Mouse (Mus musculus) liver, embryonic 14.5 days (tissue): ENCODE results near the gene Ryr1. TPM values are rescaled to one million over a fixed set of nuclear protein-coding genes. Genes with fewer than 3 reads are reported as not detected.
"Not testable (repeated sequence)": the region's sequence is repeated elsewhere in the genome, so short reads cannot be mapped to it uniquely, and the experiment has no call there.

Source experiments
- ATAC-seq: fragments of 200-750 bp; cut with Nextera tagmentation; 2 replicates; pipeline ENCODE4 v1.8.0; 2017; ENCODE audit warnings: moderate number of reproducible peaks, mild to moderate bottlenecking, moderate library complexity; ENCODE audit not compliant: insufficient read depth
- DNase-seq, 3 experiments: peaks; one replicate each; pipeline ENCODE4 v3.0.0-alpha.2; 2012 to 2013; ENCODE audit warnings: low read depth in 3 of 3, low spot score in 3 of 3
- H3K27ac ChIP-seq: fragments of 300-500 bp; sonication (generic); 2 replicates; pipeline ENCODE4 v1.5.1; 2014; ENCODE audit warnings: moderate library complexity, mild to moderate bottlenecking, control low read depth, inconsistent platforms
- H3K27me3 ChIP-seq: fragments of 300-500 bp; sonication (generic); 2 replicates; pipeline ENCODE4 v1.6.1; 2014; ENCODE audit warnings: mild to moderate bottlenecking, low read length, moderate library complexity; ENCODE audit not compliant: control insufficient read depth, insufficient read depth
- H3K36me3 ChIP-seq: fragments of 300-500 bp; sonication (generic); replicated peaks from 2 replicates; pipeline ENCODE4 v1.6.1; 2014; ENCODE audit warnings: low read depth; ENCODE audit not compliant: control insufficient read depth, insufficient read depth
- H3K4me1 ChIP-seq, 2 experiments: fragments of 200-500 bp in 1 of 2; fragments of 300-500 bp in 1 of 2; sonication (generic) in 1 of 2; replicated peaks; 2 replicates each; pipeline ENCODE4 v1.6.1; 2012 to 2014; ENCODE audit warnings: antibody characterized with exemption in 1 of 2, inconsistent platforms in 1 of 2, low read length in 1 of 2; ENCODE audit not compliant: control insufficient read depth in 2 of 2, insufficient read depth in 2 of 2
- H3K4me2 ChIP-seq: fragments of 300-500 bp; sonication (generic); 2 replicates; pipeline ENCODE4 v1.6.1; 2014; ENCODE audit warnings: low read depth, mild to moderate bottlenecking, control low read depth, moderate library complexity
- H3K4me3 ChIP-seq, 2 experiments: fragments of 200-500 bp in 1 of 2; fragments of 300-500 bp in 1 of 2; sonication (generic) in 1 of 2; 2 replicates each; pipeline ENCODE4 v1.5.1; 2012 to 2014; ENCODE audit warnings: low read depth in 2 of 2, low read length in 2 of 2, mild to moderate bottlenecking in 2 of 2, control low read depth in 1 of 2, inconsistent platforms in 1 of 2, moderate library complexity in 1 of 2; ENCODE audit not compliant: insufficient read depth in 1 of 2
- H3K9ac ChIP-seq: fragments of 300-500 bp; sonication (generic); replicated peaks from 2 replicates; pipeline ENCODE4 v1.6.1; 2014; ENCODE audit warnings: mild to moderate bottlenecking, control low read depth, moderate library complexity
- H3K9me3 ChIP-seq: fragments of 300-500 bp; sonication (generic); 2 replicates; pipeline ENCODE4 v1.6.1; 2016; ENCODE audit warnings: low read length, mixed read lengths; ENCODE audit not compliant: control insufficient read depth
- CTCF ChIP-seq: IDR thresholded peaks from 2 replicates; pipeline ENCODE4 v1.5.1; 2016; ENCODE audit warnings: antibody characterized with exemption, low read depth, control low read depth
- EP300 ChIP-seq: IDR thresholded peaks from 2 replicates; pipeline ENCODE4 v1.6.1; 2016; ENCODE audit warnings: antibody characterized with exemption, low read depth
- WGBS: fragments of 180-500 bp; shearing (Covaris S2); extraction: QIAGEN DNeasy Blood & Tissue Kit; methylation state at CpG from one replicate; pipeline ENCODE4 v1.1.7; 2014; ENCODE audit not compliant: insufficient replicate concordance; 5-methylcytosine and 5-hydroxymethylcytosine counted together
- polyA plus RNA-seq, 2 experiments: library from polyadenylated mRNA; depleted of rRNA in 1 of 2; stranded (reverse) in 1 of 2; unstranded in 1 of 2; fragments of >200 nt; fragmentation: Nextera tagmentation in 1 of 2; extraction: Ambion mirVana in 1 of 2; gene quantifications; 2 replicates each; pipeline versions ENCODE4 v1.2.1 to v1.2.3; 2012 to 2014

The Ryr1 gene
- polyA plus RNA-seq, 2 experiments, result 0.06 to 0.08 TPM

- TF ChIP-seq EP300 (no peak), CTCF (no peak)
- Histone ChIP-seq H3K27ac (no peak overlapping the region), H3K27me3 (no peaks in the 10 kb centered on the region), H3K4me1 (no peaks in the 10 kb centered on the region), H3K4me2 (no peak overlapping the region), H3K9me3 (no peaks in the 10 kb centered on the region), H3K9ac (no peak overlapping the region), H3K4me3 (no peak overlapping the region), H3K36me3 (no peaks in the 10 kb centered on the region)
- ATAC-seq (no peak), DNase-seq (no peak)
- WGBS, result 65% methylated on average over 15 of the region's 15 CpGs
Measured at GRCm38 (mm10) chr7:29148771-29149170, 23.8 kb upstream of the Ryr1 start.

- H3K9me3 ChIP-seq, result no peaks in the 10 kb centered on the region
- H3K4me1 ChIP-seq, result no peaks in the 10 kb centered on the region
- DNase-seq (no peak), ATAC-seq (no peak)
- no peak overlapping the region for H3K4me2 ChIP-seq
- no peak overlapping the region for H3K4me3 ChIP-seq
- no peak overlapping the region for H3K27ac ChIP-seq
- H3K9ac ChIP-seq, result no peak overlapping the region
- no peaks in the 10 kb centered on the region for H3K36me3 ChIP-seq
- 64% methylated on average over 7 of the region's 7 CpGs for WGBS
- TF ChIP-seq CTCF, result no peak
- no peak for TF ChIP-seq EP300
- no peaks in the 10 kb centered on the region for H3K27me3 ChIP-seq
Measured at GRCm38 (mm10) chr7:29146625-29147367, 21.8 kb upstream of the Ryr1 start.

GRCm38 (mm10) chr7:29144006-29144405 lies 19.0 kb upstream of the Ryr1 start:
- no peak overlapping the region for H3K4me2 ChIP-seq
- H3K36me3 ChIP-seq, result no peaks in the 10 kb centered on the region
- no peak overlapping the region for H3K9ac ChIP-seq
- no peak for ATAC-seq
- 48% methylated on average over 4 of the region's 4 CpGs for WGBS
- no peak overlapping the region for H3K27ac ChIP-seq
- TF ChIP-seq CTCF, result no peak
- no peak for TF ChIP-seq EP300
- no peak overlapping the region for H3K4me3 ChIP-seq
- no peaks in the 10 kb centered on the region for H3K27me3 ChIP-seq
- no peaks in the 10 kb centered on the region for H3K9me3 ChIP-seq
- DNase-seq, result no peak
- H3K4me1 ChIP-seq, result no peaks in the 10 kb centered on the region

- Histone ChIP-seq H3K4me2 (no peak overlapping the region), H3K4me1 (no peaks in the 10 kb centered on the region), H3K36me3 (no peaks in the 10 kb centered on the region), H3K27me3 (no peaks in the 10 kb centered on the region), H3K9ac (no peak overlapping the region), H3K27ac (no peak overlapping the region), H3K4me3 (no peak overlapping the region), H3K9me3 (no peaks in the 10 kb centered on the region)
- 50% methylated on average over 8 of the region's 8 CpGs for WGBS
- DNase-seq (no peak), ATAC-seq (no peak)
- TF ChIP-seq CTCF (no peak), EP300 (no peak)
Measured at GRCm38 (mm10) chr7:29141416-29141815, 16.4 kb upstream of the Ryr1 start.

GRCm38 (mm10) chr7:29139237-29139636 lies 14.3 kb upstream of the Ryr1 start:
- H3K4me2 ChIP-seq, H3K4me3 ChIP-seq, ATAC-seq, H3K27me3 ChIP-seq, H3K4me1 ChIP-seq, DNase-seq, H3K27ac ChIP-seq, H3K9me3 ChIP-seq, H3K36me3 ChIP-seq, H3K9ac ChIP-seq: not testable (repeated sequence)
- 66% methylated on average over 3 of the region's 4 CpGs for WGBS
